Mouse (Mus musculus): ENCODE data around the gene Gm20388. TPM values are rescaled to one million over a fixed set of nuclear protein-coding genes. Genes with fewer than 3 reads are reported as not detected.

Gm20388 gene
- total RNA-seq, 4 experiments from 2014 or later, result 0.17 to 15.1 (median 6.6) TPM

DNA sequence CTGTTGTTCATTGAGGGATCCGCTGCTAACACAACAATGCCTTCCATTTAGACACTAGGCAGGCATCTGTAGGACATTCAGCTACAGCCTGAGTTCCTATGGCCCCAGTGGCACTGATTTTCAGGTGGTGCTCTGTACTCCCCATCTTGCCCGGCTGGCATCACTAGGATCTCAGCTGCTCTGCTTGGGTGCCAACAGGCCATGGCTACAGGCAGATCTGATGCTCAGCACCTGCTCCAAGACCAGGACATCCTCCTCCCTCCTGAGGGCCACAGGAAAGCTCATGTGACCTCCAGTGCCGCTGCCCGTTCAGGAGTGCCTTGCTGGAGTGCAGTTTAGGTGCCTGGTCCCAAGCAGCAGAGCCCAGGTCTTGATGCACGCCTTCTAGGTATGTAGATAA, 1721.8 kb downstream of the Gm20388 start:
- DNase-seq (ENCODE audit: low spot score in 2 of 2), result no peak

- DNase-seq (ENCODE audit: low spot score in 2 of 2), result no peak
Observed at GRCm38 (mm10) chr8:121635534-121635933, 1724.9 kb downstream of the Gm20388 start.

DNA sequence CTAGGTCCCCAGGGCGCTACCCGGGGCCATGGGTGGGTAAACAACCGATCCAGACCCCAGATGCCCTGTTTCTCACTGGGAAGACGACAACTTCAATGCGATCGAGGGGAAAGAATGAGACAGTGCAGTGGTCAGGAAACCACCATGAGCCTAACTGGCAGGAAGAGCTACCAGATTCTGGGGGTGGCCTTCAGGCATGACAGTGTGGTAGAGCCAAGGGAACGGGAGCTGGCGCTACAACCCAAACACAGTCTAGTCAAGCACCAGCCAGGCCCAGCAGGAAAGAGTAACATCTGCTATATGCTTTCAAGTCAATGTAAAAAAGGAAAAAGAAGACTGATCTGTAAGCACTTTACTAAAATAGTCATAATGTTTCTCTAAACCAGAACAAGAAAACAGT, 1725.5 kb downstream of the Gm20388 start:
- no peak for DNase-seq (ENCODE audit: low spot score in 2 of 2)

- no peak for DNase-seq (ENCODE audit: low spot score in 2 of 2)
Observed at GRCm38 (mm10) chr8:121642804-121643203, 1732.2 kb downstream of the Gm20388 start.

DNA sequence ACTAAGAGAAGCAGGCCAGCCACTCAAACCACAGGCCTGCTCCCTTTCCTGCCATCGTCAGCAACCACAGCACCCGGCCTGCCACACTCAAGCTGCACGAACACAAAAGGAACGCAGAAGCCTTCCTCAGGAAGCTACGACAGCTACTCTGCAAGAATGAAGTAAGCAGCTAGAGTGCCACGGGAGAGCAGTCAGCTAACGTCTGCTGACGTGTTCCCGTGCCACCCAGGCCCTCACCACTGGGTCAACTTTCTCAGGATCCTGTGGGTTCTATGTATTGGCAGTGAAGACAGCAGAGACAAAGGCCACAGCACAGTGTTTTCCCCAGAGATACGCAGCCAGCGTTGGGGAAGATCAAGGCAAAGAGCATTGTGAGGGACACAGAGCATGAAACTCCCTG, 1732.7 kb downstream of the Gm20388 start:
- DNase-seq (ENCODE audit: low spot score in 2 of 2), result no peak

- DNase-seq (ENCODE audit: low spot score in 2 of 2), result no peak
Observed at GRCm38 (mm10) chr8:121647511-121648215, 1737.0 kb downstream of the Gm20388 start.

- DNase-seq (ENCODE audit: low spot score in 2 of 2), result no peak
Observed at GRCm38 (mm10) chr8:121648451-121648850, 1737.8 kb downstream of the Gm20388 start.

DNA sequence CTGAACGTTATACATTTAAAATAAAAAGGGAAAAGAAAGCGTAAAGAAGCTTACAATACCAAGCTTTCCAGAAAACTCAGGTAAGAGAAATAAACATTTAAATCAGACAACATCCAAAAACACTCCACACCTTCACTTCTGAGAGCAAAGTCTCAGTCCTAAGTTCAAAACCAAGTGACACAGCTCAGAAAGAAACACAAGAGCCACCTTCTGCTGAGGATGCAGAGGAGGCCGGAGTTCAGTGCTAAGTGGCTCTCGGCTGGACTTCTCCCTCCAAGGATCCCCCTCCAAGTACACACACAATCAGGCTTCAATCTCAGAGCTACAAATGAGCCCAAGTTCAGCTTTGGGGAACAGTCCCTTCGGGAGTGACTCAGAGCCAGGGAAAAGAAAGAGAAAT, 1738.8 kb downstream of the Gm20388 start:
- no peak for DNase-seq (ENCODE audit: low spot score in 2 of 2)

GRCm38 (mm10) chr8:121649904-121650303, 1739.3 kb downstream of the Gm20388 start:
- DNase-seq (ENCODE audit: low spot score in 2 of 2), result no peak

DNA sequence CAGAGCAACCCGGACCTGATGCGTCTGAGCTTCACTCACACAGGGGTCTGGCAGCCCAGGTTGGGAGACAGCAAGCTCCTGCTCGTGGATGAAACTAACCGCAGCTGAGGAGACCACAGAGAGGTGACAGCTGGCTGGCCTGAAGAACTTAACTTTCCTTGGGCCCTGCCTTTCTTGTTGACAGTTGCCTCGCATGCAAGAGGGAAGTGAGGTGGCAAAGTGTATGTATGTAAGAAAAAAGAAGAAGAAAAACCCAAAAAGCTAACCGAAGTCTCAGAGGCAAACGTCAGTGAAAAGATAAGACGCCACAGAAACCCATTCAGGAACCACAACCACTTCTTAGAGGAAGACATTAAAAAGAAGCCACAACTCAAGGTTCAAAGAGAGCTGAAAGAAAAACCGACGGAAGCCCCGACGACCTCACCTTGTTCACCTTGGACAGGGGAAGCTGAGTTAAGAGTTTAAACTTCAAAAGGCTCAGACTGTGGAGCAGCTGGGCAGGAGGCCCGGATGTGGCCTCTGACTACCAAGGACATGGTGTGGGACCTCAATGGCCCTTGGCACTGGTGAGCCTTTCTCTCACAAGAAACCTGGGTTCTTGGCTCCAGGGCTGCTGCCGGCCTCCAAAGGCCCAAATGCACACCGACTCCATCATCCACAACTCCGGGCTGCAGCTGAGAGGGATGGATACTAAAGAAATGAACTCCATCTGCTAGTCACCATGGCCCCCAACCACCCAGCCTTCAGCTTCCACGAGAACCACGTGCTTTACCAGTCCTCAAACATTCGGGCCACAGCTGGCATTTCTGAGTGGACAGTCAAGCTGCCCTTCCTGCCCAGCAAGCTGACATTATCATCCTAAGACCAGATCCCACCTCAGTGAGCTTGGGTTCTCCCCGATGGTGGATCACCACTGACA, 1740.0 kb downstream of the Gm20388 start:
- DNase-seq (ENCODE audit: low spot score in 2 of 2), result no peak

DNA sequence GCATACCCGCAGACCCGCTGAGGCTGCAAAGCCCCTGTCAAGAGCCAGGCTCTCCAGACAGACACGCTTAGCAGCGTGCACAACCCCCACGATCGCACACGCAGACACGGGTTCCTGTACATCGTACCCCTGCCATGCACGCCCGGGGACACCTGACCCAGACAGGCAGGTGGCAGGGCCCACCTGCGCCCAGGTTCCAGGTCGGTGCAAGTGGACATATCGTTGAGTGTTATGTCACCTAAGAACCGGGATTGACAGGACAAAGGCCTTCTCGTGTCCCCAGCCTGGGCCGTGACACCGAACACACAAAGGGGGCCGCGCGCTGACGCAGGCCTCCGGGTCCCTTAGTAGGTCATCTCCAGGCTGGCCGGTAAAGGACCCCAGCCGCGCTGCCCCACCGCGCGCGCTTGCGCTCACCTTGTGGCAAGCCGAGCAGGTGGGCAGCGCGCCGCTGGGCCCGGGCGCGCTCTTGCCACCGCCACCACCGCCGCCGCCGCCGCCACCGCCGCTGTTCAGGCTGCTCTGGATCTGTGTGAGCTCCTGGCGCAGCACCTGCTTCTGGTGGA, 1740.8 kb downstream of the Gm20388 start:
- DNase-seq (ENCODE audit: low spot score in 2 of 2), result no peak

DNA sequence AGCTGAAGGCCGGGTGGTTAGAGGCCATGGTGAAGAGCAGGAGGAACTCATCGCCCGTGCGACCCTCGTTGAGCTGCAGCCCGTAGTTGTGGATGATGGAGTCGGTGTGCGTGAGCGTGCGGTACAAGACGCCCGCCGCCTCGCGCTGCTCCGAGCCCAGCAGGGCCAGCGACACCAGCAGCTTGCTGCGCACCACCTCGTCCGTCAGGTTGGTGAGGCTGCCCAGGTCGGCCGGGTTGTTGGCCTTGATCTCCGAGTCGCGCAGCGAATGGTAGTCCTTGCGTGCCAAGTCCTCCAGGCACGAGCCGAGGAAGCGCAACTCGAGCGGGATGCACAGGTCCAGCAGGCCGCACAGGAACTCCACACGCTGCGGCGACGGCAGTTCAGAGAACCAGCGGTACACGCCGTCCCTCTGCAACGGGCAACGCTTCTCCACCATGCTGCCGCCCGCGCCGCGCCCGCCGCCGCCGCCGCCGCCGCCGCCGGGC, 1741.3 kb downstream of the Gm20388 start:
- DNase-seq (ENCODE audit: low spot score in 2 of 2), result no peak

GRCm38 (mm10) chr8:121652774-121653323, 1742.2 kb downstream of the Gm20388 start, which contains the start of gene Zcchc14:
TSS of gene Zcchc14 (minus strand) at chr8:121652901.
- DNase-seq (ENCODE audit: low spot score in 2 of 2), result peak; percentile 98 to 99

- no peak for DNase-seq (ENCODE audit: low spot score in 2 of 2)
Observed at GRCm38 (mm10) chr8:121653340-121654019, 1742.8 kb downstream of the Gm20388 start.

DNA sequence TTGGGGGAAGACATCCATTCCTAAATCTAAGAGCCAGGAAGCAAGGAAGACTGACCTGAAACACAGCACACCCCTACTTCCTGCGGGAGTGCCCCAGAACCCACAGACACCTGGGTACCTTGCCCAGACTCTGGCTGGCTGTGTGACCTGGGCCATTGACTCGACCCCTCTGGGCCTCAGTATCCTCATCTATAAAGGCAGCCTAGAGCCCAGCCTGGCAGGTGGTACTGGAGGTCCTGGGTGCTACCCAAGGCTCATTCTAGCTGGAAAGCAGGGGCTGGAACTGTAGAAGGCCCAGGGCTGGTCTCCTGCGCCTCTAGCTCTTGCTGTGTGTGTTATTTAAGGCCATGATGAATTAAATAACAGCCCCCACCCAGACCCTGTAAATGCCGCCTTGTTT, 1743.5 kb downstream of the Gm20388 start:
- DNase-seq (ENCODE audit: low spot score in 2 of 2), result no peak

DNA sequence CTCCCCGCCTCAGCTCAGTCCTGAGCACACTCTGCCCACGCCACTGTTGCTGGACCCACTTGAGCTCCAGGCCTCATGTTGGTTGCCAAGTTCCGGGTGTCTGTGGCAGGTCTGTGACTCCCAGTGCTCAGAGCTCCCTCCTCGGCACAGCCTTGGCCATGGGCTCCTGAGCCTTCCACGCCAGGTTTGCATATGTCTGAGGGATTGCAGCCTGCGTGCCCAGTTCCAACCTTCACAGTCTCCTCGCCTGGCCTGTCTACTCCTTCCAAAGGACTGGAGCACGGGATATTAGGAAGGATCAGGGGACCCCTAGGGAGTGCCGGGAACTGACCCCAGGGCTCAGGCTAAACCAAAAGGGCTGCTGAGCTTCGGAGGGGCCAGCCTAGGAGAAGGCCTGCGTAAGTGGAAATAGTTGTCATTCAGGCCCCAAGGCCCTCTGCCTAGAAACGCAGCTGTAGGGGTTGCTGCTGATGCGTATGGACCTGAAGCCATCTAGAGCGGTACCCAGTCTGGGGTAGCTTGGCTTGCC, 1744.4 kb downstream of the Gm20388 start:
- DNase-seq (ENCODE audit: low spot score in 2 of 2), result no peak

GRCm38 (mm10) chr8:121660602-121661001, 1750.0 kb downstream of the Gm20388 start:
- DNase-seq (ENCODE audit: low spot score in 2 of 2), result no peak

- no peak for DNase-seq (ENCODE audit: low spot score in 2 of 2)
Observed at GRCm38 (mm10) chr8:121661631-121662357, 1751.2 kb downstream of the Gm20388 start.

DNA sequence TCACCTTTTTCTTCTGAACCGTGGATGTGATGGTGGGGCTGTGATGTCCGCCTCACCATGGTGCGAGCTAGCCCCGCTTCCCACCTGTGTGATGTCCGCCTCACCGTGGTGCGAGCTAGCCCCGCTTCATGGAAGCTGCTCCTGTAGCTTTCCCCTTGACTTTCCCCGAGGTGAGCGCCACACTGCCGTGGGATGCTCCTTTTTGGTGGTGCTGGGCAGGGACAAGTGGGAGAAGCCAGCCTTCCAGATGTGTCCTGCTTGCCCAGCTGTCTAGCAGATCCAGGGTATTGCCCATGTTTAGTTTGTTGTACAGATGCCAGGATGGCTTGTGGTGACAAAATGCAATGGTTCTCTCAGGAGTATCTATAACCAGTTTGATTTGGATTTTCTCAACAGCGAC, 1752.5 kb downstream of the Gm20388 start:
- DNase-seq (ENCODE audit: low spot score in 2 of 2), result no peak

GRCm38 (mm10) chr8:121665329-121665728, 1754.7 kb downstream of the Gm20388 start:
- no peak for DNase-seq (ENCODE audit: low spot score in 2 of 2)
